Mouse (Mus musculus) MEL (cell line): Measurements from ENCODE around the gene Id1. TPM values are rescaled to one million over a fixed set of nuclear protein-coding genes. Genes with fewer than 3 reads are reported as not detected.

Experiments used
- DNase-seq: peaks from one replicate; pipeline ENCODE4 v3.0.0; 2011; ENCODE audit warnings: low read depth, low spot score
- H3K27ac ChIP-seq: 2 replicates; pipeline ENCODE4 v1.5.1; 2012; ENCODE audit warnings: low read depth, mild to moderate bottlenecking, control low read depth, low read length, moderate library complexity; ENCODE audit not compliant: control insufficient read depth
- H3K27me3 ChIP-seq, 2 experiments: fragments of 150-350 bp in 1 of 2; sonication (generic) in 1 of 2; 2 replicates each; pipeline ENCODE4 v1.6.1; 2012; ENCODE audit warnings: low read length in 2 of 2, mild to moderate bottlenecking in 2 of 2, improper control_type of control experiment in 1 of 2, moderate library complexity in 1 of 2; ENCODE audit not compliant: insufficient read depth in 2 of 2, control insufficient read depth in 1 of 2
- H3K36me3 ChIP-seq, 2 experiments: 2 replicates each; pipeline ENCODE4 v1.6.1; 2012 to 2014; ENCODE audit warnings: low read length in 2 of 2, improper control_type of control experiment in 1 of 2, inconsistent platforms in 1 of 2, mild to moderate bottlenecking in 1 of 2; ENCODE audit not compliant: insufficient read depth in 2 of 2, control insufficient read depth in 1 of 2
- H3K4me1 ChIP-seq, 2 experiments: fragments of 150-350 bp in 1 of 2; sonication (generic) in 1 of 2; 2 replicates each; pipeline ENCODE4 v1.6.1; 2012; ENCODE audit warnings: low read length in 2 of 2, improper control_type of control experiment in 1 of 2, mild to moderate bottlenecking in 1 of 2; ENCODE audit not compliant: insufficient read depth in 2 of 2, control insufficient read depth in 1 of 2
- H3K4me3 ChIP-seq, 2 experiments: fragments of 150-350 bp in 1 of 2; sonication (generic) in 1 of 2; 2 replicates each; pipeline ENCODE4 v1.5.1; 2012; ENCODE audit warnings: low read depth in 2 of 2, low read length in 2 of 2, mild to moderate bottlenecking in 2 of 2, moderate library complexity in 2 of 2, control low read depth in 1 of 2, improper control_type of control experiment in 1 of 2; ENCODE audit not compliant: control insufficient read depth in 1 of 2, insufficient read depth in 1 of 2
- H3K79me2 ChIP-seq: 2 replicates; pipeline ENCODE4 v1.6.1; 2012; ENCODE audit warnings: mild to moderate bottlenecking, low read length, moderate library complexity; ENCODE audit not compliant: control insufficient read depth, poor library complexity, insufficient read depth
- H3K9ac ChIP-seq: 2 replicates; pipeline ENCODE4 v1.6.1; 2012; ENCODE audit warnings: low read depth, mild to moderate bottlenecking, control low read depth, low read length, moderate library complexity; ENCODE audit not compliant: control insufficient read depth, poor library complexity, severe bottlenecking
- H3K9me3 ChIP-seq: fragments of 150-350 bp; sonication (generic); replicated peaks from 2 replicates; pipeline ENCODE4 v1.6.1; 2012; ENCODE audit warnings: mild to moderate bottlenecking, low read length, improper control_type of control experiment, moderate library complexity; ENCODE audit not compliant: insufficient read depth
- CHD1 ChIP-seq: IDR thresholded peaks from 2 replicates; pipeline ENCODE4 v1.6.1; 2012; ENCODE audit warnings: low read depth, mild to moderate bottlenecking, inconsistent platforms, low read length, improper control_type of control experiment
- ELF1 ChIP-seq: IDR thresholded peaks from 2 replicates; pipeline ENCODE4 v1.6.1; 2014; ENCODE audit warnings: low read depth, mild to moderate bottlenecking, inconsistent platforms, low read length, improper control_type of control experiment, moderate library complexity
- HCFC1 ChIP-seq: IDR thresholded peaks from 2 replicates; pipeline ENCODE4 v1.6.1; 2012; ENCODE audit warnings: low read depth, mild to moderate bottlenecking, inconsistent platforms, low read length, improper control_type of control experiment, moderate library complexity
- KAT2A ChIP-seq: conservative IDR thresholded peaks from 2 replicates; pipeline ENCODE4 v1.6.1; 2012; ENCODE audit warnings: low read depth, low read length, improper control_type of control experiment, inconsistent platforms
- MAX ChIP-seq: IDR thresholded peaks from 2 replicates; pipeline ENCODE4 v1.6.1; 2011; ENCODE audit warnings: low read length, improper control_type of control experiment
- MAZ ChIP-seq: IDR thresholded peaks from 2 replicates; pipeline ENCODE4 v1.6.1; 2012; ENCODE audit warnings: low read depth, mild to moderate bottlenecking, inconsistent platforms, low read length, improper control_type of control experiment
- MEF2A ChIP-seq: IDR thresholded peaks from 2 replicates; pipeline ENCODE4 v1.6.1; 2014; ENCODE audit warnings: low read depth, mild to moderate bottlenecking, inconsistent platforms, low read length, improper control_type of control experiment; ENCODE audit not compliant: poor library complexity, insufficient replicate concordance, severe bottlenecking; ENCODE audit errors: extremely low read depth
- MXI1 ChIP-seq: IDR thresholded peaks from 2 replicates; pipeline ENCODE4 v1.6.1; 2011; ENCODE audit warnings: mild to moderate bottlenecking, low read depth, low read length, improper control_type of control experiment
- MYB ChIP-seq: IDR thresholded peaks from 2 replicates; pipeline ENCODE4 v1.6.1; 2011; ENCODE audit warnings: mild to moderate bottlenecking, low read depth, low read length, improper control_type of control experiment
- MYC ChIP-seq: IDR thresholded peaks from 2 replicates; pipeline ENCODE4 v1.6.1; 2011; ENCODE audit warnings: low read depth, mild to moderate bottlenecking, low read length, improper control_type of control experiment, moderate library complexity
- NELFE ChIP-seq: IDR thresholded peaks from 2 replicates; pipeline ENCODE4 v1.6.1; 2011; ENCODE audit warnings: low read depth, low read length, improper control_type of control experiment
- POLR2A ChIP-seq, 2 experiments: IDR thresholded peaks; 2 replicates each; pipeline ENCODE4 v1.6.1; 2011 to 2012; ENCODE audit warnings: low read length in 2 of 2, mild to moderate bottlenecking in 2 of 2, control low read depth in 1 of 2, improper control_type of control experiment in 1 of 2, low read depth in 1 of 2, moderate library complexity in 1 of 2; ENCODE audit not compliant: control insufficient read depth in 1 of 2, insufficient read depth in 1 of 2, poor library complexity in 1 of 2
- POLR2AphosphoS2 ChIP-seq: IDR thresholded peaks from 2 replicates; pipeline ENCODE4 v1.6.1; 2011; ENCODE audit warnings: low read length, improper control_type of control experiment
- POLR2AphosphoS5 ChIP-seq: IDR thresholded peaks from 2 replicates; pipeline ENCODE4 v1.6.1; 2012; ENCODE audit warnings: low read depth, borderline replicate concordance, mild to moderate bottlenecking, inconsistent platforms, low read length, moderate library complexity, mixed read lengths
- RCOR1 ChIP-seq: IDR thresholded peaks from 2 replicates; pipeline ENCODE4 v1.6.1; 2012; ENCODE audit warnings: low read depth, mild to moderate bottlenecking, inconsistent platforms, low read length, improper control_type of control experiment
- SMC3 ChIP-seq: IDR thresholded peaks from 2 replicates; pipeline ENCODE4 v1.6.1; 2011; ENCODE audit warnings: low read depth, low read length, improper control_type of control experiment
- TAL1 ChIP-seq: IDR thresholded peaks from 2 replicates; pipeline ENCODE4 v1.6.1; 2012; ENCODE audit warnings: mild to moderate bottlenecking, inconsistent platforms, low read length, moderate library complexity, mixed read lengths
- TBP ChIP-seq: IDR thresholded peaks from 2 replicates; pipeline ENCODE4 v1.8.0; 2011; ENCODE audit warnings: low read depth, low read length, improper control_type of control experiment
- TCF12 ChIP-seq: IDR thresholded peaks from 2 replicates; pipeline ENCODE4 v1.6.1; 2014; ENCODE audit warnings: low read depth, mild to moderate bottlenecking, inconsistent platforms, low read length, improper control_type of control experiment, moderate library complexity
- UBTF ChIP-seq: IDR thresholded peaks from 2 replicates; pipeline ENCODE4 v1.6.1; 2012; ENCODE audit warnings: low read depth, mild to moderate bottlenecking, inconsistent platforms, low read length, improper control_type of control experiment, moderate library complexity, borderline replicate concordance; ENCODE audit not compliant: insufficient read depth
- USF1 ChIP-seq: IDR thresholded peaks from 2 replicates; pipeline ENCODE4 v1.6.1; 2014; ENCODE audit warnings: low read depth, mild to moderate bottlenecking, inconsistent platforms, low read length, improper control_type of control experiment, moderate library complexity
- ZC3H11A ChIP-seq: IDR thresholded peaks from 2 replicates; pipeline ENCODE4 v1.6.1; 2012; ENCODE audit warnings: low read depth, mild to moderate bottlenecking, inconsistent platforms, low read length, improper control_type of control experiment
- ZMIZ1 ChIP-seq: IDR thresholded peaks from 2 replicates; pipeline ENCODE4 v1.6.1; 2012; ENCODE audit warnings: low read depth, mild to moderate bottlenecking, inconsistent platforms, low read length, improper control_type of control experiment, moderate library complexity
- ZNF384 ChIP-seq: IDR thresholded peaks from 2 replicates; pipeline ENCODE4 v1.6.1; 2012; ENCODE audit warnings: low read depth, mild to moderate bottlenecking, inconsistent platforms, low read length, improper control_type of control experiment
- polyA plus RNA-seq, 2 experiments: library from polyadenylated mRNA; stranded (reverse) in 1 of 2; unstranded in 1 of 2; fragments of >175 nt in 1 of 2; fragments of >200 nt in 1 of 2; gene quantifications; 2 replicates each; pipeline versions ENCODE4 v1.2.1 to v1.2.4; 2012; ENCODE audit warnings: low replicate concordance in 2 of 2, low read depth in 1 of 2; ENCODE audit not compliant: insufficient read length in 2 of 2, insufficient read depth in 1 of 2, missing spikeins in 1 of 2
- total RNA-seq: library from RNA; depleted of rRNA; stranded (reverse); fragments of 300-350 nt; gene quantifications from 2 replicates; pipeline ENCODE4 v1.2.3, GENCODE M21; 2012; rRNA removed

Id1 gene
- total RNA-seq = 59.8 and 102 TPM in 2 replicates
- polyA plus RNA-seq = 100 to 1,000 TPM in 1 of 2 experiments, not detected in 1; 486 TPM

DNA sequence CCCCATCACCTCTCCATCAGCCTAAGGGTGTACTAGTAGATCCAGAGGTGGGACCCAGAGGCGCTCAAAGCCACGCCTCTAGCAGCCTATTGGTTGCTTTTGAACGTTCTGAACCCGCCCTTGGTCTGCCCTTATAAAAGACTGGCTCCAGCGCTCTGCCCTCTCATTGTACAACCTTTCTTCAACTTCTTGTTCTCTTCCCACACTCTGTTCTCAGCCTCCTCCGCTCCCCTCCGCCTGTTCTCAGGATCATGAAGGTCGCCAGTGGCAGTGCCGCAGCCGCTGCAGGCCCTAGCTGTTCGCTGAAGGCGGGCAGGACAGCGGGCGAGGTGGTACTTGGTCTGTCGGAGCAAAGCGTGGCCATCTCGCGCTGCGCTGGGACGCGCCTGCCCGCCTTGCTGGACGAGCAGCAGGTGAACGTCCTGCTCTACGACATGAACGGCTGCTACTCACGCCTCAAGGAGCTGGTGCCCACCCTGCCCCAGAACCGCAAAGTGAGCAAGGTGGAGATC is at the start of gene Id1:
TSS of gene Id1 (plus strand) at position 162 of the 512 bp plus-strand sequence.
- DNase-seq = peak; percentile 96
- TF ChIP-seq ZC3H11A (no peak), TCF12 (no peak; the same call in 1 of the 2 replicates), TAL1 (no peak), UBTF (no peak), TBP (peak; percentile 99), MYB (no peak), CHD1 (no peak), POLR2AphosphoS5 (peak; percentile 96), HCFC1 (peak; percentile 48; the same call in 1 of the 2 replicates), USF1 (no peak), POLR2AphosphoS2 (peak; percentile 87), KAT2A (no peak), MEF2A (no peak), MXI1 (no peak), POLR2A (IDR thresholded peaks at IDR 0.05; ENCODE audit: control insufficient read depth in 1 of 2, insufficient read depth in 1 of 2, low read depth in 1 of 2, low read length in 2 of 2, poor library complexity in 1 of 2) (peak; percentile 96 to 100), SMC3 (no peak), MYC (no peak), MAZ (no peak), MAX (no peak), ZNF384 (no peak), RCOR1 (no peak), ELF1 (no peak), ZMIZ1 (peak; percentile 99), NELFE (peak; percentile 96)
- peaks cover 0 to 27% of the 10 kb centered on the region in 2 experiments; a peak in 2 of 4 replicates for H3K4me1 ChIP-seq
- no peaks in the 10 kb centered on the region for H3K9me3 ChIP-seq
- peaks cover 0 to 20% of the 10 kb centered on the region in 2 experiments; a peak in 2 of 4 replicates for H3K36me3 ChIP-seq
- peak within 1 kb of the TSS; percentile 45 to 65 for H3K4me3 ChIP-seq
- H3K27me3 ChIP-seq = no peaks in the 10 kb centered on the region
- peak within 1 kb of the TSS; percentile 90 for H3K27ac ChIP-seq
- peaks cover 18% of the 10 kb centered on the region for H3K79me2 ChIP-seq
- H3K9ac ChIP-seq = peak within 1 kb of the TSS; percentile 70
